Mouse (Mus musculus) brain, embryonic 14.5 days (tissue): ENCODE data around the gene Bdkrb2.

Experiments
- CTCF ChIP-seq: fragments of 200-500 bp; IDR thresholded peaks from 2 replicates; pipeline ENCODE4 v1.5.1; 2012; ENCODE audit warnings: inconsistent platforms, mild to moderate bottlenecking, moderate library complexity, borderline replicate concordance; ENCODE audit not compliant: insufficient read depth, insufficient read length; ENCODE audit errors: extremely low read depth
- POLR2A ChIP-seq: fragments of 200-500 bp; IDR thresholded peaks from 2 replicates; pipeline ENCODE4 v1.6.1; 2012; ENCODE audit warnings: mild to moderate bottlenecking, inconsistent platforms, borderline replicate concordance; ENCODE audit not compliant: poor library complexity, insufficient read depth, insufficient read length, severe bottlenecking; ENCODE audit errors: extremely low read depth

DNA sequence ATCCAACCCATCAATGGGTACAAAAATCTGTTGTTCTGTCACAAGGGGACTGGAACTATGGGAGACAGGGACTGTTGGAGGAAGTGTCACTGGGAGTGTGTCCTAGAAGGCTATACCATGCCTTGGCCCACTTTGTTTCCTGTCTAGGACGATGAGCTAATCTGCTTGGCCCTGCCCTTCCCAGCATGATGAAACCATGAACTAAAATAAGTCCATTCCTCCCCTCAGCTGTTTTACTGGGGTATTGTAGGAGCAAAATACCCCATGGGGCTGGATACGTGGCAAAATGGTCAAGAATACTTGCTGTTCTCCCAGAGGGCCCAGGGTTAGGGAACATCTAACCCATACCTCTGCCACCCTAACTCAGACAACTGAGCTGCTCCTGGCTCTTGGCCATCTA, 15.0 kb upstream of the Bdkrb2 start:
- TF ChIP-seq POLR2A (no peak), CTCF (no peak)
